Mouse (Mus musculus) left cerebral cortex, adult 2 months (tissue): ENCODE results near the gene Lysmd2. TPM values are rescaled to one million over a fixed set of nuclear protein-coding genes. Genes with fewer than 3 reads are reported as not detected.
A peak's percentile ranks its signal among the peaks of the same experiment; 100 is the strongest.
"Not testable (repeated sequence)": the region's sequence is repeated elsewhere in the genome, so short reads cannot be mapped to it uniquely, and the experiment has no call there.

Experiments used
- DNase-seq, 2 experiments: peaks; one replicate each; pipeline ENCODE4 v3.0.0; 2021 to 2022; ENCODE audit warnings: low spot score in 2 of 2, mixed read lengths in 1 of 2; ENCODE audit errors: extremely low spot score in 1 of 2
- H3K27ac ChIP-seq: fragments of 200-600 bp; 2 replicates; pipeline ENCODE4 v1.8.1; 2022
- H3K4me3 ChIP-seq: fragments of 200-600 bp; 2 replicates; pipeline ENCODE4 v1.8.1; 2022
- CTCF ChIP-seq: fragments of 200-600 bp; IDR thresholded peaks from 2 replicates; pipeline ENCODE4 v1.8.1; 2022; ENCODE audit warnings: antibody characterized with exemption, mild to moderate bottlenecking, moderate library complexity
- intact Hi-C: fragments of 180-260 bp; cut with DNase I; formaldehyde crosslinking; loops from one replicate; pipeline ENCODE4 v1.15.1; 2025
- total RNA-seq, 2 experiments: library from RNA; stranded (reverse); gene quantifications; 2 replicates each; pipeline ENCODE4 v1.2.3; 2021

Gene Lysmd2
- total RNA-seq, 2 experiments from 2014 or later: 61.4 to 69.1 TPM

- no peak for TF ChIP-seq CTCF
- Histone ChIP-seq H3K27ac (no peak overlapping the region), H3K4me3 (no peak overlapping the region)
- no peak for DNase-seq
- intact Hi-C loops: no loop called here
Observed at GRCm38 (mm10) chr9:75607496-75607895, 18.0 kb upstream of the Lysmd2 start.

- Histone ChIP-seq H3K27ac (peak overlapping the region; percentile 89), H3K4me3 (peak overlapping the region; percentile 96)
- no peak for DNase-seq
- intact Hi-C loops: no loop called here
- TF ChIP-seq CTCF: no peak
Observed at GRCm38 (mm10) chr9:75609505-75609904, 16.0 kb upstream of the Lysmd2 start.

- Histone ChIP-seq H3K4me3 (peak overlapping the region; percentile 96), H3K27ac (peak overlapping the region; percentile 89)
- no peak for DNase-seq
- intact Hi-C loops: no loop called here
- no peak for TF ChIP-seq CTCF
Observed at GRCm38 (mm10) chr9:75609965-75610364, 15.6 kb upstream of the Lysmd2 start.

DNA sequence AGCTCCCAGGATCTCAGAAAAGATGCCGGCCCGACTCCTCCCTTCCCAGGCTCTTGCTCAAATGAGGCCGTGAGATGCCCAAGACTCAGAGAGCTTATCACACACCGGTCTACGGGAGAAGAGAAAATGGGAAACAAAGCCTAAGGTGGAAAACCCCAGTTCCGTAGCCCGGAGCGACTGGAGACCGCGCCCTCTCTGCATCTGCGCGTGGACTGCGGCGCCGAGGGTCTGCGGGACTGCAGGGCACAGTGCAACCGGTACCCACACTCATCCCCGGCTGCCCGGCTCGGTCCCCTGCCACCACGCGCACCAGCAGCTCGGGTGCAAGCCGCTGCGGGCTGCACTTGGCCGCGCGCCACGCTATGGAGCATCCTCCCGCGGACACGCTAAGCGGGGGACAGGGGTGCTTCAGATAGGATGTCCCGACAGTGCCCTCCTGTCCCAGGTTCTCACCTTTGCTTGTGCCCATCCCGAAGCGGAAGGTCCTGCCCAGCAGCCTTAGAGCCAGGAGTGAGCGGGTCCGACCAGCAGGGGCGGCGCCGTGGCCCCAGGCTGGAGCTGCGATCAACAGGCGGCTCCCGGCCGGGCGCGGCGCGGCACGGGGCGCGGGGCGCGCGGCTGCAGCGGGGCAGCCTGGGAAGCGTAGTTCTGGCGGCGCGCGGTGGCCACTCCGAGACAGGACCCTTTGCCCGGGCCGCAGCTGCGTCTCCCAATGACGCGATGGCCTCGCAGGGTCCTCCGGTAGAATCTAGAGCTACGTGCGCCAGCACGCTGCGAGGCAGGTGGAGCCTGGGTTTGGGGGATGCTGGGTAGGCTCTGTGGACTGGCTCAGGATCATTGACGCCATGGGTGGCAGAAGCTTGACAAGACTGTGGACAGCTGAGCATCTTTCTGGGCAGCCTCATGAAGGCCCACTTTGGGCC, 14.7 kb upstream of the Lysmd2 start, which contains the start of gene Tmod2:
Gene Tmod2 (minus strand): TSS at position 755 of the 923 bp plus-strand sequence.
- DNase-seq: peak; percentile 82
- Histone ChIP-seq H3K4me3 (peak within 1 kb of the TSS; percentile 96), H3K27ac (peak within 1 kb of the TSS; percentile 89)
- TF ChIP-seq CTCF: peak; percentile 17
- intact Hi-C loops: loop anchor here (1.0 kb wide), 2 partner anchors 14 to 73 kb away; partner anchors contain the start of genes Lysmd2 and Scg3

GRCm38 (mm10) chr9:75616560-75616959, 9.0 kb upstream of the Lysmd2 start:
- H3K4me3 ChIP-seq: no peak overlapping the region
- H3K27ac ChIP-seq: no peak overlapping the region
- no peak for TF ChIP-seq CTCF
- intact Hi-C loops: no loop called here
- no peak for DNase-seq

GRCm38 (mm10) chr9:75618836-75619400, 6.6 kb upstream of the Lysmd2 start:
- Histone ChIP-seq H3K4me3 (no peak overlapping the region), H3K27ac (no peak overlapping the region)
- no peak for DNase-seq
- TF ChIP-seq CTCF: no peak
- intact Hi-C loops: no loop called here

- H3K27ac ChIP-seq, intact Hi-C loops, H3K4me3 ChIP-seq, DNase-seq: not testable (repeated sequence)
Observed at GRCm38 (mm10) chr9:75619761-75620160, 5.8 kb upstream of the Lysmd2 start.

DNA sequence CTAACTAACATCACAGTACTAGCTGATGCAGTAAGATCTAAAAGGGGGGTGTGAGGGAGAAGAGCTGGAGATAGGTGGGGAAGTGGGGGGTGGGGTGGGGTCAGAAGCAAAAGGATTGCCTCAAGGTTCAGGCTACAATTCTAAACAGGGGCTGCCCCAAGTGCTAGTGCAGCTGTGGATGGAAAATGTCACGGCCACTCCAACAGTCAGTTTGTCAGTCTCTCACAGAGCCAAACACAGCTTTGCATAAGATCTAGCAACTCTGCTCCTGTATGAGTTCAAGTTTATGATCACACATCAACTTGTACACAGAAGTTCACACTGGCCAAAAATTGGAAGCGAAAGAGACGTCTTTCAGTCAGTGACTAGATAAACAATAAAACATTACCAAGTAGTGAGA, 4.1 kb upstream of the Lysmd2 start:
- no peak overlapping the region for H3K27ac ChIP-seq
- intact Hi-C loops: no loop called here

DNA sequence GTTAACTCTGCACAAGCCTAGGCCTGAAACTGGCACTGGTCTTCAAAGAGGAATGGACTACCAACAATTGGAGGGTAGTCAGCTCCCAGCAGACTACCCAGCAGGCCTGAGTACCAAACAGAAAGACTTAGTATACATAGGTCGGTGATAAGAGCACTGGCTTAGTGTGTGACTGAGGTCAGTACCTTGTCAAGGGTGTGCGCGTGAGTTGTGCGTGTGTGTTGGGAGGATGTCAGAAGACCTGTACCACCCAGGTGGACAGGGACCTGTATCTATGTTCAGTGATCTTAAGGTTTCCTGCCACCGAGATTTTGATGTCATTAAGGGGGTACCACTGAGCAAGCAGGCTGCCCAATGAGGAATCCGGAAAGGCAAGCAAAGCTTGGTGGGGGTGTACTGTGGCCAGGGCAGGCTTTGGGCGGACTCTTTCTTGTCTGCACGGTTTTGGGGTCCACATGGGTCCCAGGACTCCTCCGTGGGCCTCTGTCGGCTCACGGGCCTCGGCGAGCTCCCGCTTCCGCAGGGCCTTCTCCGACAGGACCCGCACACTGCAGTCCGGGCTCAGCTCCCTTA, 472 bp upstream of the Lysmd2 start:
- H3K4me3 ChIP-seq: peak overlapping the region; percentile 78
- intact Hi-C loops: loop anchor here (1.0 to 5.0 kb wide), 2 partner anchors 14 to 57 kb away; partner anchors contain the start of genes Scg3 and Tmod2
- DNase-seq: no peak
- TF ChIP-seq CTCF: no peak
- peak overlapping the region; percentile 96 for H3K27ac ChIP-seq

More for the DNA sequence above, 4.1 kb upstream of the Lysmd2 start:
- DNase-seq: no peak
- H3K4me3 ChIP-seq: no peak overlapping the region
- no peak for TF ChIP-seq CTCF

DNA sequence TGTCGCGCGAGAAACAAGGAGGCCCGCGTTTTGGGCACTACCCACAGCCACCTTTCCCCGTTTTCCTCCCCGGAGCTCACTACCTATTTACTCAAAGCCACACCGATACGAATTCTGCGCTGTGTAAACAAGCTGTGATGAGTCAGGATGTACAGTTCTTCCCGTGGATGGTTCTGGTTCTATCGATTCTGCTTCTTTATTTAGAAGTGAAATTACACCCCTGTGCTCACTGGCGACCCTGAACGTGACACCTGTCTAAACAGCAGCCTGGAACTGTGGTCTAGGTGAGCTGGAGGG, 715 bp downstream of the Lysmd2 start:
- intact Hi-C loops: loop anchor here (5.0 kb wide), 1 partner anchor 56 kb away; the partner anchor contains the start of gene Scg3
- Histone ChIP-seq H3K27ac (peak overlapping the region; percentile 96), H3K4me3 (peak overlapping the region; percentile 78)
- DNase-seq: no peak
- TF ChIP-seq CTCF: no peak

DNA sequence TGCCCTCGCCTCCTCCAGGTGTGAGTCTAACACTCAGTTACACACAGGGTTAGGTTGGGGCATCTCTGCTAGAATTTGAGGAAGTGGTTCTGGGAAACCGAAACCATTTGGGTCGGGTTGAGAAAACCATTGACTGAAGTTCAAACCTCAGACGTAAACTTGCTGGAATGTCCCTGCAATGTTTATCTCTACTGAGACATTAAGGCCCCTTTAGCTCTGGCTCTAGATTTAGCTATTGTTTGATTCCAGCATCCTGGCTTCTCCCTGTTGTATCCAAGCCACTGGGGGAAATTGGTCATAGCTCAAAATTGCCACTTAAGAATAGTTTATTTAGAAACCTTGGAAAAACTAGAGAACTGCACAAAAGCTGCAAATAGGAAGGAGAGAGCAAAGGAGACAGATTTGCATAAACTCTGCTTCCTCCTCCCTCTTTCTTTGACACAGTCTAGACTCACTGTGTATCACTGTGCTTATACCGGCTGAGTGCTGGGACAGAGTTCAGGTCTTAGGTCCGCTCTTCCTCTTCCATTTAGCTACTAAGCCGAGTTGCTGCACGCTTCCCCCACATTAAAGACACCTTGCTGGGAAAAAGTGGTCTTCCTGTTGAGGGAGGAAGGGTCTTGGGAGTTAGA, 5.4 kb downstream of the Lysmd2 start:
- DNase-seq: no peak
- Histone ChIP-seq H3K27ac (no peak overlapping the region), H3K4me3 (no peak overlapping the region)
- intact Hi-C loops: no loop called here
- no peak for TF ChIP-seq CTCF

DNA sequence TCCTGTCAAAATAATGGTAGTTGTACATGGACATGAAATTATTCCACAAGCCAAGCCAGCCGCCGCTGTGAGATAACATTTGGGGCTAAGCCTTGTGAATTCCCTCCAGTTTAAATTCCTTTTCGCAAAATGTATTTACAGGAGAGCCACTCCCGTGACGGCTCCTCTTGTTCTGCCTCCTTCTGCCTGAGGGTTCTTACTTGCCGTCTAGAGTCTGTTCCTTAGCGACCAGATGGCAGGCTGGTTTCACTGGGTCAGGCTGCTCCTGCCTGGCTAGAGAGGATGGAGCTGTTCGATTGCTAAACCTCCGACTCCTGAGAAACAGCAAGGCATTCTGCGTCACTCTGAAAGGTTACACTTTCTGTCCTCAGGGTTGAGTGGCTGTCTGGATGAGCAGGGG, 6.6 kb downstream of the Lysmd2 start:
- no peak for DNase-seq
- no peak overlapping the region for H3K4me3 ChIP-seq
- intact Hi-C loops: no loop called here
- H3K27ac ChIP-seq: peak overlapping the region; percentile 22; the same call in 1 of the 2 replicates
- TF ChIP-seq CTCF: no peak
